Mouse (Mus musculus): ENCODE measurements around the gene Bcl2l1. TPM values are rescaled to one million over a fixed set of nuclear protein-coding genes. Genes with fewer than 3 reads are reported as not detected.

Bcl2l1 gene
- polyA plus RNA-seq, 1 experiment from 2014 or later, result 179 TPM

- 0 out of 2 replicates have a peak, but pooled peaks cover 2% of the 10 kb centered on the region for H3K36me3 ChIP-seq (ENCODE audit: control insufficient read depth, insufficient read depth, low read length)
- peak overlapping the region; percentile 72 for H3K4me3 ChIP-seq (ENCODE audit: low read depth, low read length)
- H3K4me1 ChIP-seq (ENCODE audit: control insufficient read depth, insufficient read depth, low read length), result peaks cover 13% of the 10 kb centered on the region; the same call in 1 of the 2 replicates
- WGBS, result 10% methylated on average over 3 of the region's 3 CpGs
- ATAC-seq (no peak; the same call in 1 of the 2 replicates), DNase-seq (ENCODE audit: low spot score) (no peak)
- H3K27me3 ChIP-seq (replicated peaks; ENCODE audit: control insufficient read depth, insufficient read depth, low read length), result no peaks in the 10 kb centered on the region
- no peak overlapping the region for H3K27ac ChIP-seq (ENCODE audit: low read depth, low read length)
- H3K9me3 ChIP-seq (replicated peaks; ENCODE audit: control insufficient read depth, low read length), result no peaks in the 10 kb centered on the region
- H3K9ac ChIP-seq (ENCODE audit: low read length), result peak overlapping the region; percentile 22
- H3K4me2 ChIP-seq (ENCODE audit: low read length), result peak overlapping the region; percentile 45
Observed at GRCm38 (mm10) chr2:152847057-152847814, 15.7 kb upstream of the Bcl2l1 start.

DNA sequence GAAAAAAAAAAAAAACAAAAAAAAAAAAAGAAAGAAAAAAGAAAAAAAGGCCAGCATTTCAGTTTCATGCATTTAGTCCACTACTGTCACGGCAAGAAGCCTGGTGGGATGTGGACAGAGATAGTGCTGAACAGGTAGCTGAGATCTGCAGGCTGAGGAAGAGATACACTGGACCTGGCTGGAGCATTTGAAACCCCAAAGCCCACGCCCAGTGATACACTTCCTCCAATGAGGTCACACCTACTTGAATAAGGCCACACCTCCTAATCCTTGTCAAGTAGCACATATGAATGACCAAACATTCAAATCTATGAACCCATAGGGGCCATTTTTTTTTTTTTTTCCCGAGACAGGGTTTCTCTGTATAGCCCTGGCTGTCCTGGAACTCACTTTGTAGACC is 11.2 kb upstream of the Bcl2l1 start:
- WGBS, result 60% methylated on average over 3 of the region's 3 CpGs

DNA sequence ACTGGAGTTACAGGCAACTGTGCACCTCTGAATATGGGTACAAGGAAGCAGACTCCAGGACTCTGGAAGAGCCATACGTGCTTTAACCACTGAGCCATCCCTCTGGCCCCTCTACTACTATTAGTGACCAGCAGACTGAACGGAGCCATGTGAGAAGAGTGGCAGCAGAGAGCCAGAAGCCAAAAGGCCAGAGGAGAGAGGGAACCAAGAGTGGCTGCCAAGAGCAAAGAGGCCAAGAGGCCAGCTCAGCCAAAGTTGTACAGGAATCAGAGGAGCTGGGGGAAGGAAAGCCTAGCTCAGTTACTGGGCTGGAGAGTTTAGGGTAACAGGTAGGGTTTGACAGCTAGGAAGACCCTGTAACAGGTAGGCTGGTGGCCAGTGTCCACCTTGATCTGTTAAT is 7.7 kb upstream of the Bcl2l1 start:
- Histone ChIP-seq H3K27ac (ENCODE audit: low read depth, low read length) (no peak overlapping the region), H3K9ac (ENCODE audit: low read length) (no peak overlapping the region)
- no peak for ATAC-seq

More for the DNA sequence above, 11.2 kb upstream of the Bcl2l1 start:
- no peaks in the 10 kb centered on the region for H3K4me1 ChIP-seq (ENCODE audit: control insufficient read depth, insufficient read depth, low read length)
- no peak overlapping the region for H3K4me3 ChIP-seq (ENCODE audit: low read depth, low read length)
- no peaks in the 10 kb centered on the region for H3K36me3 ChIP-seq (ENCODE audit: control insufficient read depth, insufficient read depth, low read length)
- no peak for ATAC-seq
- H3K27ac ChIP-seq (ENCODE audit: low read depth, low read length), result no peak overlapping the region
- H3K9ac ChIP-seq (ENCODE audit: low read length), result no peak overlapping the region
- no peaks in the 10 kb centered on the region for H3K9me3 ChIP-seq (replicated peaks; ENCODE audit: control insufficient read depth, low read length)
- no peak for DNase-seq (ENCODE audit: low spot score)
- no peaks in the 10 kb centered on the region for H3K27me3 ChIP-seq (replicated peaks; ENCODE audit: control insufficient read depth, insufficient read depth, low read length)
- no peak overlapping the region for H3K4me2 ChIP-seq (ENCODE audit: low read length)

GRCm38 (mm10) chr2:152830021-152830921 is 1.3 kb downstream of the Bcl2l1 start:
- H3K4me1 ChIP-seq (ENCODE audit: control insufficient read depth, insufficient read depth, low read length), result peaks cover 45% of the 10 kb centered on the region
- peak overlapping the region; percentile 85 for H3K4me3 ChIP-seq (ENCODE audit: low read depth, low read length)
- DNase-seq (ENCODE audit: low spot score), result peak; percentile 95
- peak overlapping the region; percentile 80 for H3K4me2 ChIP-seq (ENCODE audit: low read length)
- peak; percentile 84 for ATAC-seq
- H3K27me3 ChIP-seq (replicated peaks; ENCODE audit: control insufficient read depth, insufficient read depth, low read length), result no peaks in the 10 kb centered on the region
- H3K9ac ChIP-seq (ENCODE audit: low read length), result peak overlapping the region; percentile 97
- H3K36me3 ChIP-seq (ENCODE audit: control insufficient read depth, insufficient read depth, low read length), result peaks cover 13% of the 10 kb centered on the region
- H3K9me3 ChIP-seq (replicated peaks; ENCODE audit: control insufficient read depth, low read length), result no peaks in the 10 kb centered on the region
- peak overlapping the region; percentile 99 for H3K27ac ChIP-seq (ENCODE audit: low read depth, low read length)
- 2% methylated on average over 31 of the region's 31 CpGs for WGBS

More for the DNA sequence above, 7.7 kb upstream of the Bcl2l1 start:
- H3K4me1 ChIP-seq (ENCODE audit: control insufficient read depth, insufficient read depth, low read length), result no peaks in the 10 kb centered on the region
- no peak overlapping the region for H3K4me3 ChIP-seq (ENCODE audit: low read depth, low read length)
- no peak for DNase-seq (ENCODE audit: low spot score)
- no peaks in the 10 kb centered on the region for H3K9me3 ChIP-seq (replicated peaks; ENCODE audit: control insufficient read depth, low read length)
- H3K27me3 ChIP-seq (replicated peaks; ENCODE audit: control insufficient read depth, insufficient read depth, low read length), result no peaks in the 10 kb centered on the region
- 76% methylated on average over 2 of the region's 2 CpGs for WGBS
- no peaks in the 10 kb centered on the region for H3K36me3 ChIP-seq (ENCODE audit: control insufficient read depth, insufficient read depth, low read length)
- no peak overlapping the region for H3K4me2 ChIP-seq (ENCODE audit: low read length)

DNA sequence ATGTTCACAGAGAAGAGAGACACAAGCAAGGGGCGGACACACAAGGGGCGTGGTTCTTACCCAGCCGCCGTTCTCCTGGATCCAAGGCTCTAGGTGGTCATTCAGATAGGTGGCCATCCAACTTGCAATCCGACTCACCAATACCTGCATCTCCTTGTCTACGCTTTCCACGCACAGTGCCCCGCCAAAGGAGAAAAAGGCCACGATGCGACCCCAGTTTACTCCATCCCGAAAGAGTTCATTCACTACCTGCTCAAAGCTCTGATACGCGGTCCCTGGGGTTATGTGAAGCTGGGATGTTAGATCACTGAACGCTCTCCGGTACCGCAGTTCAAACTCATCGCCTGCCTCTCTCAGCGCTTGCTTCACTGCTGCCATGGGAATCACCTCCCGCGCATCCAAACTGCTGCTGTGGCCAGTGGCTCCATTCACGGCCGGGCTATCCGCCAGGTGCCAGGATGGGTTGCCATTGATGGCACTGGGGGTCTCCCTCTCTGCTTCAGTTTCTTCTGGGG is 2.1 kb downstream of the Bcl2l1 start:
- Histone ChIP-seq H3K9me3 (replicated peaks; ENCODE audit: control insufficient read depth, low read length) (no peaks in the 10 kb centered on the region), H3K4me1 (ENCODE audit: control insufficient read depth, insufficient read depth, low read length) (peaks cover 45% of the 10 kb centered on the region), H3K27me3 (replicated peaks; ENCODE audit: control insufficient read depth, insufficient read depth, low read length) (no peaks in the 10 kb centered on the region), H3K36me3 (ENCODE audit: control insufficient read depth, insufficient read depth, low read length) (peaks cover 13% of the 10 kb centered on the region), H3K27ac (ENCODE audit: low read depth, low read length) (peak overlapping the region; percentile 99; the same call in 1 of the 2 replicates), H3K9ac (ENCODE audit: low read length) (peak overlapping the region; percentile 97), H3K4me3 (ENCODE audit: low read depth, low read length) (peak overlapping the region; percentile 85), H3K4me2 (ENCODE audit: low read length) (peak overlapping the region; percentile 80)
- WGBS, result 84% methylated on average over 23 of the region's 23 CpGs
- ATAC-seq (no peak), DNase-seq (ENCODE audit: low spot score) (peak; percentile 26)

DNA sequence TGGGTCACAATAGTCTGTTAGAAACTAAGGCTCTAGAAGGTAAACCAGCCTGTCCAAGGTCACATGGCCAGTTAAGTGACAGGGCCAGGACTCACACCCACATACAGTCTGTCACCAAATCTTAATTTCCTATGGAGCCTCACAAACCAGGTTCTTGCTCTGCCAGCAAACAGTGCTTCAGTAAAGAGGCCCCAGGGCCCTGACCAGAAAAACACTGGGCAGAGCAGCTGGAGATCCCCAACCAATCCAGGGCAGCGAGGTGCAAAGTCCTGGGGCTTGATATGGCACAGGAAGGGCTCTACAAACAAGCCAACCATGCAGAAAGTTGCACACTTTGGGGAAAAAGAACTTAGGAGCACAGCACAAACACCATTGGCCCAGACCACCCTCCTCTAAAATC is 3.0 kb downstream of the Bcl2l1 start:
- Histone ChIP-seq H3K27me3 (replicated peaks; ENCODE audit: control insufficient read depth, insufficient read depth, low read length) (no peaks in the 10 kb centered on the region), H3K4me1 (ENCODE audit: control insufficient read depth, insufficient read depth, low read length) (peaks cover 52% of the 10 kb centered on the region), H3K9ac (ENCODE audit: low read length) (peak overlapping the region; percentile 97), H3K4me3 (ENCODE audit: low read depth, low read length) (peak overlapping the region; percentile 85), H3K27ac (ENCODE audit: low read depth, low read length) (no peak overlapping the region), H3K36me3 (ENCODE audit: control insufficient read depth, insufficient read depth, low read length) (peaks cover 19% of the 10 kb centered on the region), H3K9me3 (replicated peaks; ENCODE audit: control insufficient read depth, low read length) (no peaks in the 10 kb centered on the region), H3K4me2 (ENCODE audit: low read length) (peak overlapping the region; percentile 80)
- 77% methylated on average over 1 of the region's 1 CpGs for WGBS
- ATAC-seq, result no peak
- DNase-seq (ENCODE audit: low spot score), result no peak

- DNase-seq (ENCODE audit: low spot score), result no peak
- ATAC-seq, result no peak
Observed at GRCm38 (mm10) chr2:152828011-152828370, 3.5 kb downstream of the Bcl2l1 start.

DNA sequence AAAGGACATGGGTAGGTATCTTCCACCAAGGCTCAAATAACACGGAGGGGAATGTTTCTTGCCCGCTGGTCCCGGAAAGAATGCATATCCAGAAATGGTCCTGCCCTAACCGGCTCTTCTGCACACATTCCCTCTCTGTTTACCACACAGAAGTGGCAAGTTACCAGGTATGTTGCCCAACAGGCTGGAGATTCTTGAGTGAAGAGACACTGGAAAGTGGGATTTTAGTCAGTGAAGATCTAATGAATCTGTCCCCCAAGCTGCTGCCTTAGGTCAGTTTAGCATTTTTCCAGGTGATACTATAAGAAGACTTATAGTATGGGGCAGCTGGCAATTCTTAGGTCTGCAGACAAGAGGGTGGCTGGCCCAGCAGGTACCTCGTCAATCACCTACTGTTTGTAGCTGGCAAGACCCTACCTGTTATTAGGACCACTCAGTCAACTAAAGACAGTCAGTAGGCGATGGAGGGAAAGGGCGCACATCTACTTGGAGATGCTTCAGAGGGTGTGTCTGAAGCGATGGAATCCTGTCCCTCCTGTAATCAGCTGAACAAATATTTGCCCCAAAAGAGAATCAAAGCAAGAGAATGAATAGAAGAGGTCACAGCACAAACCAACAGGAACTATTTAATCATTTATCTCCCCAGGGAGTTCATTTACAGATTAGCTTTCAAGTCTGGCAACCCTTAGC is 4.1 kb downstream of the Bcl2l1 start:
- DNase-seq (ENCODE audit: low spot score) (no peak), ATAC-seq (no peak)
- Histone ChIP-seq H3K27me3 (replicated peaks; ENCODE audit: control insufficient read depth, insufficient read depth, low read length) (no peaks in the 10 kb centered on the region), H3K27ac (ENCODE audit: low read depth, low read length) (no peak overlapping the region), H3K4me2 (ENCODE audit: low read length) (peak overlapping the region; percentile 80), H3K4me1 (ENCODE audit: control insufficient read depth, insufficient read depth, low read length) (peaks cover 52% of the 10 kb centered on the region), H3K4me3 (ENCODE audit: low read depth, low read length) (peak overlapping the region; percentile 85), H3K9me3 (replicated peaks; ENCODE audit: control insufficient read depth, low read length) (no peaks in the 10 kb centered on the region), H3K9ac (ENCODE audit: low read length) (peak overlapping the region; percentile 97), H3K36me3 (ENCODE audit: control insufficient read depth, insufficient read depth, low read length) (peaks cover 19% of the 10 kb centered on the region)
- WGBS, result 91% methylated on average over 8 of the region's 8 CpGs

More at GRCm38 (mm10) chr2:152828011-152828370, 3.5 kb downstream of the Bcl2l1 start:
- no peak overlapping the region for H3K27ac ChIP-seq (ENCODE audit: low read depth, low read length)
- peak overlapping the region; percentile 85 for H3K4me3 ChIP-seq (ENCODE audit: low read depth, low read length)
- no peaks in the 10 kb centered on the region for H3K9me3 ChIP-seq (replicated peaks; ENCODE audit: control insufficient read depth, low read length)
- H3K9ac ChIP-seq (ENCODE audit: low read length), result peak overlapping the region; percentile 97
- H3K27me3 ChIP-seq (replicated peaks; ENCODE audit: control insufficient read depth, insufficient read depth, low read length), result no peaks in the 10 kb centered on the region
- H3K4me1 ChIP-seq (ENCODE audit: control insufficient read depth, insufficient read depth, low read length), result peaks cover 52% of the 10 kb centered on the region
- H3K4me2 ChIP-seq (ENCODE audit: low read length), result peak overlapping the region; percentile 80
- 83% methylated on average over 4 of the region's 4 CpGs for WGBS
- H3K36me3 ChIP-seq (ENCODE audit: control insufficient read depth, insufficient read depth, low read length), result peaks cover 19% of the 10 kb centered on the region

Data from forebrain, embryonic 14.5 days (tissue).